Mouse (Mus musculus): ENCODE measurements around the gene Mrpl1. TPM values are rescaled to one million over a fixed set of nuclear protein-coding genes. Genes with fewer than 3 reads are reported as not detected.

Mrpl1 gene
- total RNA-seq, 2 experiments from 2014 or later = 15.8 to 17.3 TPM

DNA sequence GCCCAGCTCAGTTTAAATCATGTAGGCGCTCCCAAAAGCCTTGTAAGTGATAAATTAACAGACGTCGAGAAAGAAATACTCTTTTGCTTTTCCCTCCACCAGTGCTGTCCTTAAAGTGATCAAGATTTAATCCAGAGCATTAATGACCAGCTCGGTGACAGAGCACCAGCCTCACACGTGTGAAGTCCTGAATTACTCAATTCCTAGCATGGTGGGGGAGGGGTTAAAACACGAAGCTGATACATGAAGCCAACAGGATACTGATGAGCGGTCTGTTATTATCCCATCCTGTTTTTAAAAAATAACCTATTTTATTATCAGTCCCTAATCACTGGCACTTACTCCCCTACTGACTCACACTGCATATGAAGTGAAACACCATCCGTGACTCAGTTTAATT, 102.4 kb downstream of the Mrpl1 start:
- DNase-seq = no peak

Other genes starting within 250 kb of the Mrpl1 start
- 10 to 100 TPM; 72.8 to 87.4 TPM for gene Cnot6l, start 45.3 kb upstream of the Mrpl1 start, total RNA-seq (2021)
- 10 to 100 TPM; 11.4 to 13.4 TPM for gene Fras1, start 164.5 kb downstream of the Mrpl1 start, total RNA-seq (2021)